Mouse (Mus musculus): ENCODE data around the gene Actc1. TPM values are rescaled to one million over a fixed set of nuclear protein-coding genes. Genes with fewer than 3 reads are reported as not detected.

Gene Actc1
- 1.3 and 71.3 TPM in 2 replicates for polyA plus RNA-seq (2015; fragmentation: Nextera tagmentation; extraction: Ambion mirVana)

DNA sequence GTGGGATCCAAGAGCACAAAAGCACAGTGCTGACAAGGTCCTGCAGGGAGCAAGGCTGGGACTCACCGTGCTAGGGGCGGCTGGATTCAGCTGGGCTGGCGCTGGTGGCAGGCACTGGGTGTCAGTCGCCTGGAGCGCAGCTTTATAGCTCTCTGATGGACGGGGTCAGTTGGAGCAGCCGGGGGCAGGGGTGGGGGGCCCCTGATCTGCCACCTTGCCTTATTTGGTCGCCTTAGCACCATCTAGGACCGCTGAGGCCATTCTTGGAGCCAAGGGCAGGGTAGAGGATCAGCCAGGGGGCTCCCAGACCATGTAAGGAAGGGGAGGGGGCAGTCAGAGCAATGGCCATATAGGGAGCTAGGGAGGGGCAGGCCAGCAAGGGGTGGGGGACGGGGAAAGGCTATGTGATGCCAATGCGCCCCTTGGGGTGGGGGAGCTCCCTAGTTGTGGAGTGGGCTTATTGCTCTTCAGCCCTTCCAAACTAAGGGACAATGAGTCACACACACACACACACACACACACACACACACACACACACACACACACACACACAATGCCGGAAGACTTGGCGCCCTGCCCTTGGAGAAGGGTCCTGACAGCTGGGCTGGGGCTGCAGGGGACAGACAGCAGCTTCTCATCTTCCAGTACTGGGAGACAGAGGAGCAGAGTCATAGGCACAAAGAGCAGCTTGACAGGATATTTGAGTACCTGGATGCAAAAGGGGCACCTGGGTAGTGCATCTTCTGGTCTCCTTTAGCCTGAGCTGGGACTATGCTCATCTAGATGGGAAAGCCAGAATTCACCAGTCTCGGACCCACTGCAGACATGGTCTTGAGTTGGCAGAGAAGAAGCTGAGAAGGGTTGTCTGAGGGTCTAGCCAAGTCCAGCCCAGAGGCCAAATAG is at the start of gene Actc1:
Gene Actc1 (minus strand): TSS at position 853 of the 903 bp plus-strand sequence.
- peak; percentile 57 for ATAC-seq
- Histone ChIP-seq H3K36me3 (ENCODE audit: control insufficient read depth, insufficient read depth, low read length) (no peaks in the 10 kb centered on the region), H3K4me2 (ENCODE audit: low read length) (peak within 1 kb of the TSS; percentile 14; the same call in 1 of the 2 replicates), H3K4me1 (ENCODE audit: control insufficient read depth, insufficient read depth, low read depth, low read length) (no peaks in the 10 kb centered on the region), H3K9me3 (ENCODE audit: control insufficient read depth, low read length) (no peaks in the 10 kb centered on the region), H3K27ac (ENCODE audit: low read depth, low read length) (no peak within 1 kb of the TSS), H3K9ac (ENCODE audit: low read depth, low read length) (no peak within 1 kb of the TSS), H3K4me3 (ENCODE audit: low read length) (no peak within 1 kb of the TSS), H3K27me3 (replicated peaks; ENCODE audit: control insufficient read depth, insufficient read depth, low read length) (no peaks in the 10 kb centered on the region)
- 41% methylated on average over 14 of the region's 14 CpGs for WGBS

DNA sequence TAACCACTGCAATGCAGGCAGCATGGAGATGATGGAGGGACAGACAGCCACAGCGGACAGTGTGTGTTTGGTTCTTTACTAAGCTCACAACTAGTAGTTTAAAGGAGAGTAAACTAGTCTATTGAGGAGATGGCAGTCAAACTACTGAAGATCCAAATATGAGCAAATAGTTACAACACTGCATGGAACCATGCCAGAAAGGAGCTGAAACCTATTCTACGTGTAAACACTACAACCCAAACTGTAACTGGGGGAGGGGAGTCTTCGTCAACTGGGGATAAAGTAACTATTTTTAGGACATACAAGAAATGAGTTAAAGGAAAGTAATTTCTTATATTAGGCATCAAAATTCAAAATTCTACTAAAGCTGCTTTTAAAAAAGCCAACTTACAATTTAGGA is 49.1 kb upstream of the Actc1 start:
- no peak overlapping the region for H3K9ac ChIP-seq (ENCODE audit: low read depth, low read length)
- H3K4me3 ChIP-seq (ENCODE audit: low read length) = no peak overlapping the region
- H3K4me1 ChIP-seq (ENCODE audit: control insufficient read depth, insufficient read depth, low read depth, low read length) = no peaks in the 10 kb centered on the region
- H3K27ac ChIP-seq (ENCODE audit: low read depth, low read length) = no peak overlapping the region
- H3K9me3 ChIP-seq (ENCODE audit: control insufficient read depth, low read length) = no peaks in the 10 kb centered on the region
- no peak for ATAC-seq
- H3K36me3 ChIP-seq (ENCODE audit: control insufficient read depth, insufficient read depth, low read length) = peaks cover 35% of the 10 kb centered on the region
- no peak overlapping the region for H3K4me2 ChIP-seq (ENCODE audit: low read length)
- H3K27me3 ChIP-seq (replicated peaks; ENCODE audit: control insufficient read depth, insufficient read depth, low read length) = no peaks in the 10 kb centered on the region
- 90% methylated on average over 3 of the region's 3 CpGs for WGBS

GRCm38 (mm10) chr2:114100834-114101233 is 47.5 kb upstream of the Actc1 start:
- no peaks in the 10 kb centered on the region for H3K27me3 ChIP-seq (replicated peaks; ENCODE audit: control insufficient read depth, insufficient read depth, low read length)
- H3K36me3 ChIP-seq (ENCODE audit: control insufficient read depth, insufficient read depth, low read length) = peaks cover 32% of the 10 kb centered on the region
- no peak for ATAC-seq
- no peak overlapping the region for H3K4me2 ChIP-seq (ENCODE audit: low read length)
- no peaks in the 10 kb centered on the region for H3K9me3 ChIP-seq (ENCODE audit: control insufficient read depth, low read length)
- no peaks in the 10 kb centered on the region for H3K4me1 ChIP-seq (ENCODE audit: control insufficient read depth, insufficient read depth, low read depth, low read length)
- no peak overlapping the region for H3K9ac ChIP-seq (ENCODE audit: low read depth, low read length)
- H3K4me3 ChIP-seq (ENCODE audit: low read length) = no peak overlapping the region
- H3K27ac ChIP-seq (ENCODE audit: low read depth, low read length) = no peak overlapping the region
- WGBS = 94% methylated on average over 9 of the region's 9 CpGs

DNA sequence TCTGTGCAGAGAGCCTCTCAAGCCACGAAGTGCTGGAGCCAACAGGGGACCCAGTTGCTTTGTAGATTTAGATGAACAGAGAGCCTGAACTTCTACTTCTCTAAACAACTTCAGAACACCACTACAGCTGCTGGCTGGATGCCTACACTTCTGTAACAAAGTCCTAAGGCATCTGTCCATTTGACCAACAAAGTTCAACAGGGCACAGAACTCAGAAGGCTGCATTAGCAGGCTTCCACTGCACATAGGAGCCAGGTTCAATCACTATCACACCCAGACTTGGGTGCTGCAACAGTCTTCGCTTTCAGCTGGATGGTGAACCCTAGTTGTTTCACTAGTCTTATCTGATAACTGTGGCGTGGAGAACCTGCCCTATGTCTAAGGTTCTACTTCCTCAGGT is 46.5 kb upstream of the Actc1 start:
- Histone ChIP-seq H3K4me2 (ENCODE audit: low read length) (no peak overlapping the region), H3K4me3 (ENCODE audit: low read length) (no peak overlapping the region), H3K27ac (ENCODE audit: low read depth, low read length) (no peak overlapping the region), H3K9ac (ENCODE audit: low read depth, low read length) (no peak overlapping the region), H3K4me1 (ENCODE audit: control insufficient read depth, insufficient read depth, low read depth, low read length) (no peaks in the 10 kb centered on the region), H3K36me3 (ENCODE audit: control insufficient read depth, insufficient read depth, low read length) (peaks cover 28% of the 10 kb centered on the region), H3K9me3 (ENCODE audit: control insufficient read depth, low read length) (no peaks in the 10 kb centered on the region), H3K27me3 (replicated peaks; ENCODE audit: control insufficient read depth, insufficient read depth, low read length) (no peaks in the 10 kb centered on the region)
- ATAC-seq = no peak
- WGBS = 90% methylated on average over 3 of the region's 3 CpGs

GRCm38 (mm10) chr2:114099109-114099508 is 45.8 kb upstream of the Actc1 start:
- H3K9me3 ChIP-seq (ENCODE audit: control insufficient read depth, low read length) = no peaks in the 10 kb centered on the region
- H3K9ac ChIP-seq (ENCODE audit: low read depth, low read length) = no peak overlapping the region
- ATAC-seq = no peak
- WGBS = 98% methylated on average over 5 of the region's 5 CpGs
- no peaks in the 10 kb centered on the region for H3K27me3 ChIP-seq (replicated peaks; ENCODE audit: control insufficient read depth, insufficient read depth, low read length)
- no peak overlapping the region for H3K27ac ChIP-seq (ENCODE audit: low read depth, low read length)
- no peak overlapping the region for H3K4me3 ChIP-seq (ENCODE audit: low read length)
- no peaks in the 10 kb centered on the region for H3K4me1 ChIP-seq (ENCODE audit: control insufficient read depth, insufficient read depth, low read depth, low read length)
- H3K36me3 ChIP-seq (ENCODE audit: control insufficient read depth, insufficient read depth, low read length) = peaks cover 23% of the 10 kb centered on the region; the same call in 1 of the 2 replicates
- no peak overlapping the region for H3K4me2 ChIP-seq (ENCODE audit: low read length)

DNA sequence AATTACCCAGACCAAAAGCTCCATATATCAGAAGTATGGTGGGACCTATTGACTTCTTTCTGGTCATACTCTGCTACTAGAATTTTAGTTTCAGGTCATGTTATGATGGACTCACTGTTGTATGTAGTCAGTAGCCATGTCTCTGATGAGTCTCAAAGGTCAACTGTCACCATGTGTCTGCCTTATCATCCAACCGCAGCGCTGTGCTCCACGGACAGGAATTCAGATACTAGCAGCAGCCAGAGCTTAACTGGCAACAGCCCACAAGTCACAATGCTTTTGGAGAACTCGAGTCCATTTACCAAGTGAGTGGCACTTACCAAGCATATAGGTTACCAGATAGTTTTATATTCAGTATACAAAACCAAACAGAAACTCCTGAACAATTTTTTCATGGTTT is 44.3 kb upstream of the Actc1 start:
- 97% methylated on average over 4 of the region's 4 CpGs for WGBS
- ATAC-seq = no peak
- no peaks in the 10 kb centered on the region for H3K4me1 ChIP-seq (ENCODE audit: control insufficient read depth, insufficient read depth, low read depth, low read length)
- no peak overlapping the region for H3K9ac ChIP-seq (ENCODE audit: low read depth, low read length)
- no peak overlapping the region for H3K4me3 ChIP-seq (ENCODE audit: low read length)
- H3K9me3 ChIP-seq (ENCODE audit: control insufficient read depth, low read length) = no peaks in the 10 kb centered on the region
- peaks cover 16% of the 10 kb centered on the region; the same call in 1 of the 2 replicates for H3K36me3 ChIP-seq (ENCODE audit: control insufficient read depth, insufficient read depth, low read length)
- H3K27ac ChIP-seq (ENCODE audit: low read depth, low read length) = no peak overlapping the region
- no peak overlapping the region for H3K4me2 ChIP-seq (ENCODE audit: low read length)
- H3K27me3 ChIP-seq (replicated peaks; ENCODE audit: control insufficient read depth, insufficient read depth, low read length) = no peaks in the 10 kb centered on the region

DNA sequence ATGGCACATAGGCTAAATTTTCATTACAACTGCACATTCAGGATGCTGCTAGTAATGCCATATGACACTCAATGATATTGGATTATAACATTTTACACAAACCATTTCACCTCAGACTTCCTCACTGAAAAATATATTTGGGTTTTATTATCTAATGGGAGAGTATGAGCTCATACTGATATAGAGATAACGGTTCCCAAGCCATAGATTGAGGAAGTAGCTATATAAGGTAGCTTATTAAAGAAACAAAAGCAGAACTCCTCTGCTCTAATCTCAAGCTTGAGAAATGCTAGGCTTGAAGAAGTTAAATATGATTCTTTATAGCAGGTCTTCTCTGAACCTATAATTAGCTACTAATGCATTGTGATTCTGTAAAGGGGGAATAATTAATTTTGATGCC is 43.2 kb upstream of the Actc1 start:
- ATAC-seq = no peak
- H3K27ac ChIP-seq (ENCODE audit: low read depth, low read length) = no peak overlapping the region
- no peaks in the 10 kb centered on the region for H3K27me3 ChIP-seq (replicated peaks; ENCODE audit: control insufficient read depth, insufficient read depth, low read length)
- 92% methylated on average over 1 of the region's 1 CpGs for WGBS
- H3K4me1 ChIP-seq (ENCODE audit: control insufficient read depth, insufficient read depth, low read depth, low read length) = no peaks in the 10 kb centered on the region
- H3K9me3 ChIP-seq (ENCODE audit: control insufficient read depth, low read length) = no peaks in the 10 kb centered on the region
- H3K4me2 ChIP-seq (ENCODE audit: low read length) = no peak overlapping the region
- H3K36me3 ChIP-seq (ENCODE audit: control insufficient read depth, insufficient read depth, low read length) = peaks cover 11% of the 10 kb centered on the region; the same call in 1 of the 2 replicates
- no peak overlapping the region for H3K9ac ChIP-seq (ENCODE audit: low read depth, low read length)
- no peak overlapping the region for H3K4me3 ChIP-seq (ENCODE audit: low read length)

- Histone ChIP-seq H3K4me1 (ENCODE audit: control insufficient read depth, insufficient read depth, low read depth, low read length) (no peaks in the 10 kb centered on the region), H3K27ac (ENCODE audit: low read depth, low read length) (no peak overlapping the region), H3K27me3 (replicated peaks; ENCODE audit: control insufficient read depth, insufficient read depth, low read length) (no peaks in the 10 kb centered on the region), H3K9me3 (ENCODE audit: control insufficient read depth, low read length) (no peaks in the 10 kb centered on the region), H3K4me3 (ENCODE audit: low read length) (no peak overlapping the region), H3K9ac (ENCODE audit: low read depth, low read length) (no peak overlapping the region), H3K36me3 (ENCODE audit: control insufficient read depth, insufficient read depth, low read length) (0 out of 2 replicates have a peak, but pooled peaks cover 3% of the 10 kb centered on the region), H3K4me2 (ENCODE audit: low read length) (no peak overlapping the region)
- no peak for ATAC-seq
- 84% methylated on average over 5 of the region's 5 CpGs for WGBS
Observed at GRCm38 (mm10) chr2:114095348-114095747, 42.0 kb upstream of the Actc1 start.

GRCm38 (mm10) chr2:114094696-114095095 is 41.3 kb upstream of the Actc1 start:
- Histone ChIP-seq H3K36me3 (ENCODE audit: control insufficient read depth, insufficient read depth, low read length) (no peaks in the 10 kb centered on the region), H3K27ac (ENCODE audit: low read depth, low read length) (no peak overlapping the region), H3K4me3 (ENCODE audit: low read length) (no peak overlapping the region), H3K27me3 (replicated peaks; ENCODE audit: control insufficient read depth, insufficient read depth, low read length) (no peaks in the 10 kb centered on the region), H3K9me3 (ENCODE audit: control insufficient read depth, low read length) (no peaks in the 10 kb centered on the region), H3K4me2 (ENCODE audit: low read length) (no peak overlapping the region), H3K4me1 (ENCODE audit: control insufficient read depth, insufficient read depth, low read depth, low read length) (no peaks in the 10 kb centered on the region), H3K9ac (ENCODE audit: low read depth, low read length) (no peak overlapping the region)
- 91% methylated on average over 1 of the region's 1 CpGs for WGBS
- no peak for ATAC-seq

All from hindbrain, embryonic 16.5 days (tissue).